32 mouse cellular contexts compared by ENCODE assay signal in genomic region chrX:167552827-167553226, GRCm38 (mm10).
DNase-seq lines count a peak whose midpoint lies in the region; ATAC-seq and TF ChIP-seq lines count a peak whose summit lies in the region.
"Had no signal": no experiment of that assay in that cellular context is flagged by ENCODE, and none has a peak within 500 bp of the region (broad histone marks: within the 10 kb centered on the region; RNA-seq: fewer than 3 reads in every experiment).

No protein-coding gene starts in this region.

- WGBS in hindbrain, postnatal 0 days: 84% methylated on average over 3 of the region's 3 CpGs
- WGBS in heart, embryonic 10.5 days: 75% methylated on average over 3 of the region's 3 CpGs

- peak; percentile 2 to 3 for DNase-seq in cerebellum, postnatal 10 days
- DNase-seq in cerebellum, adult 18-20 months: no peak
- peak; percentile 20 to 32 for DNase-seq in left cerebral cortex, adult 9 months (ENCODE audit: low spot score in 2 of 2)
- no peak for DNase-seq in left cerebral cortex, postnatal 10 days (ENCODE audit: extremely low spot score in 1 of 2, low spot score in 2 of 2)
- peak; percentile 6 to 82 for DNase-seq in left cerebral cortex, postnatal 25 days (ENCODE audit: low spot score in 2 of 2)
- no peak for DNase-seq in hindbrain, postnatal 0 days (ENCODE audit: low spot score)
- no peak for DNase-seq in heart, embryonic 10.5 days (ENCODE audit: low spot score)
- DNase-seq: adrenal gland, adult 2 months; adrenal gland, postnatal 36 days; cerebellum, adult 9-10 months; embryo, embryonic 11 days; heart, adult 2 months; heart, postnatal 10 days; kidney, adult 18-20 months; kidney, postnatal 36 days; lung, embryonic 14.5 days; lung, postnatal 14 days; retina, postnatal 1 day; thymus, postnatal 14 days had no signal

- H3K9ac ChIP-seq in hindbrain, postnatal 0 days (replicated peaks; ENCODE audit: low read length): no peak overlapping the region
- H3K9ac ChIP-seq: embryonic facial prominence, embryonic 12.5 days; heart, embryonic 13.5 days; hindbrain, embryonic 15.5 days; kidney, embryonic 15.5 days; limb, embryonic 12.5 days; liver, embryonic 15.5 days; lung, embryonic 14.5 days; midbrain, embryonic 15.5 days; neural tube, embryonic 15.5 days; stomach, embryonic 15.5 days had no signal

- intact Hi-C loops in left cerebral cortex, postnatal 10 days (cut with DNase I): no loop called here
- intact Hi-C loops in left cerebral cortex, postnatal 25 days (cut with DNase I): no loop called here

- ATAC-seq in hindbrain, postnatal 0 days: no peak
- ATAC-seq: activated CD4-positive, CD25-positive, alpha-beta regulatory T cell, adult 4 months; forebrain, embryonic 16.5 days; midbrain, embryonic 15.5 days had no signal

- H3K36me3 ChIP-seq in hindbrain, postnatal 0 days (ENCODE audit: insufficient read depth, low read length): no peaks in the 10 kb centered on the region
- H3K36me3 ChIP-seq in heart, embryonic 10.5 days: no peaks in the 10 kb centered on the region
- H3K36me3 ChIP-seq: embryonic facial prominence, embryonic 12.5 days; heart, embryonic 13.5 days; hindbrain, embryonic 15.5 days; kidney, embryonic 15.5 days; limb, embryonic 12.5 days; liver, embryonic 15.5 days; midbrain, embryonic 10.5 days; midbrain, embryonic 15.5 days; neural tube, embryonic 15.5 days; stomach, embryonic 15.5 days had no signal

- no peaks in the 10 kb centered on the region for H3K4me1 ChIP-seq in hindbrain, postnatal 0 days (ENCODE audit: insufficient read depth, low read length)
- no peaks in the 10 kb centered on the region for H3K4me1 ChIP-seq in heart, embryonic 10.5 days
- H3K4me1 ChIP-seq: embryonic facial prominence, embryonic 12.5 days; heart, embryonic 13.5 days; hindbrain, embryonic 15.5 days; kidney, embryonic 15.5 days; limb, embryonic 12.5 days; liver, embryonic 15.5 days; midbrain, embryonic 10.5 days; midbrain, embryonic 15.5 days; neural tube, embryonic 15.5 days; stomach, embryonic 15.5 days had no signal

- no peak for TF ChIP-seq CTCF in hindbrain, postnatal 0 days (IDR thresholded peaks at IDR 0.05; ENCODE audit: low read depth)

- no peaks in the 10 kb centered on the region for H3K27me3 ChIP-seq in hindbrain, postnatal 0 days (ENCODE audit: insufficient read depth, low read length)
- no peaks in the 10 kb centered on the region; the same call in 1 of the 2 replicates for H3K27me3 ChIP-seq in heart, embryonic 10.5 days (ENCODE audit: insufficient read depth, poor library complexity, severe bottlenecking)
- H3K27me3 ChIP-seq: CH12.LX; heart, embryonic 13.5 days; liver, embryonic 15.5 days; stomach, embryonic 15.5 days had no signal

- no peaks in the 10 kb centered on the region for H3K9me3 ChIP-seq in hindbrain, postnatal 0 days (ENCODE audit: low read length)
- no peaks in the 10 kb centered on the region for H3K9me3 ChIP-seq in heart, embryonic 10.5 days
- H3K9me3 ChIP-seq: embryonic facial prominence, embryonic 12.5 days; heart, embryonic 13.5 days; hindbrain, embryonic 15.5 days; kidney, embryonic 15.5 days; limb, embryonic 12.5 days; liver, embryonic 15.5 days; midbrain, embryonic 10.5 days; midbrain, embryonic 15.5 days; neural tube, embryonic 15.5 days; stomach, embryonic 15.5 days had no signal

- no peak overlapping the region for H3K27ac ChIP-seq in hindbrain, postnatal 0 days
- no peak overlapping the region for H3K27ac ChIP-seq in heart, embryonic 10.5 days
- H3K27ac ChIP-seq: embryonic facial prominence, embryonic 12.5 days; heart, adult 2 months; heart, embryonic 13.5 days; hindbrain, embryonic 15.5 days; kidney, embryonic 15.5 days; limb, embryonic 12.5 days; liver, embryonic 15.5 days; midbrain, embryonic 10.5 days; midbrain, embryonic 15.5 days; neural tube, embryonic 15.5 days; stomach, embryonic 15.5 days had no signal

- no peak overlapping the region for H3K4me3 ChIP-seq in hindbrain, postnatal 0 days (ENCODE audit: low read length)
- no peak overlapping the region for H3K4me3 ChIP-seq in heart, embryonic 10.5 days
- H3K4me3 ChIP-seq: embryonic facial prominence, embryonic 12.5 days; heart, adult 2 months; heart, embryonic 13.5 days; hindbrain, embryonic 15.5 days; kidney, embryonic 15.5 days; limb, embryonic 12.5 days; liver, embryonic 15.5 days; midbrain, embryonic 10.5 days; midbrain, embryonic 15.5 days; neural tube, embryonic 15.5 days; stomach, embryonic 15.5 days had no signal

- no peak overlapping the region for H3K4me2 ChIP-seq in hindbrain, postnatal 0 days (ENCODE audit: low read depth, low read length)
- H3K4me2 ChIP-seq: embryonic facial prominence, embryonic 12.5 days; heart, embryonic 13.5 days; hindbrain, embryonic 15.5 days; kidney, embryonic 15.5 days; limb, embryonic 12.5 days; liver, embryonic 15.5 days; lung, embryonic 14.5 days; midbrain, embryonic 15.5 days; neural tube, embryonic 15.5 days; stomach, embryonic 15.5 days had no signal

Comparison
In these comparisons a context has a peak if more than half of its experiments do, and no peak if none do; other contexts are left out.
1. DNase-seq: peak in cerebellum, postnatal 10 days (2 of 2), left cerebral cortex, adult 9 months (2 of 2) and left cerebral cortex, postnatal 25 days (2 of 2); none in cerebellum, adult 18-20 months (0 of 2), left cerebral cortex, postnatal 10 days (0 of 2), hindbrain, postnatal 0 days (single experiment) and heart, embryonic 10.5 days (single experiment).